Mouse (Mus musculus): Measurements from ENCODE around the gene Umodl1. TPM values are rescaled to one million over a fixed set of nuclear protein-coding genes. Genes with fewer than 3 reads are reported as not detected.

The Umodl1 gene
- total RNA-seq, 2 experiments from 2014 or later: not detected

DNA sequence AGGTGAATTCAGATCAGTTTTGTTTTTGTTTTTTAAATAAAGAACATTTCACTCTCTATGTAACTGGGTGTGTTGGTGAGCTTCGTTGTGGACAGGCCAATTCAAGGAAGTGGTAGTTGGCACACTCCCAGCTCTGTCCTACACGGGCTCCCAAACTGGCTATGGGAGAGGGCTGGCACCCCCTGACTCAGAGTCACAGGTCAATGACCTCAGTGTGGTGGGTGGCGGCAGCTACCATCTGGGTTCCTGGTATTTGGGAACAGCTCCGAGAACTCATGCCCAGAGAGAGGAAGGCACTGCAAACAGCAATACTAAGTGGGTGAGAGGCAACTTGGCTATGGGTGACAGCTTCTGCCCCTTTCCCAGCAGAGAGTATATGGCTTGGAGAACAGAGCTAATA lies 83.9 kb downstream of the Umodl1 start:
- DNase-seq: no peak

DNA sequence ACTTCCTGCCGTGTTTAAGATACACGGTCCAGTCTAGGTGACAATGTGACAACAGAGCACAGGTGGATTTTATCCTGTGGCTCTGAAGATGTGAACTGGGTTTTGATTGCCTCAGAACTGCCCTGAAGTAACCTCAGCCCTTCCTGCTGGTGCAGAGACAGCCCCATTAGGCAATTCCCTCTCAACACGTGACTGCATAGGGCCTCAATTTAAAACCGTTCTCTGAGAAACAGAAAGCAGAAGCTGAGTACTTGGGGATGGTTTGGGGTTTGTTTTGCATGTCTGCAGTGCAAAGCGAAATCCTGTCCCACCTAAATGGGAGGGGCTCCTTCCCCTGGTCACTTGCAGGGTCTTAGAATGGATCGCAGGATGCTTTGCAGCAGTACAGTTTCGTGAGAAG lies 85.2 kb downstream of the Umodl1 start:
- DNase-seq: no peak

DNA sequence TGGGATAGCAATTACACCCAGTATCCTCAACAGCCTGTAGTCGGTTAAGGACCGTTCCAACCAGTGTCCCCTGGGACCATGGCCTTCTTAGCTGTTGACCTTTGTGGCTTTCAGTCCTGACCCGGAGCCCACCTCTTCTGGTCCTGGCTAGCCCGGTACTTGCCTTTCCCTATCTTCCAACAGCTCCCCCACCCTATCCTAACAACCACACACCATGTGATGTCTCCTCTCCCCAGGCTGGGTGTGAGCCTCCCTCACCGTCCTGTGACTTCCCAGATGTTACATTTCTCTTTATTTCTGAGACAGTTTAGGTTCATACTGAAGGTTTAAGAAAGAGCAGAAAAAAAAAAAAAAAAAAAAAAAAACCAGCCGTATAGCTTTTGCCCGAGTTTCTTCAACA lies 86.0 kb downstream of the Umodl1 start:
- no peak for DNase-seq

DNA sequence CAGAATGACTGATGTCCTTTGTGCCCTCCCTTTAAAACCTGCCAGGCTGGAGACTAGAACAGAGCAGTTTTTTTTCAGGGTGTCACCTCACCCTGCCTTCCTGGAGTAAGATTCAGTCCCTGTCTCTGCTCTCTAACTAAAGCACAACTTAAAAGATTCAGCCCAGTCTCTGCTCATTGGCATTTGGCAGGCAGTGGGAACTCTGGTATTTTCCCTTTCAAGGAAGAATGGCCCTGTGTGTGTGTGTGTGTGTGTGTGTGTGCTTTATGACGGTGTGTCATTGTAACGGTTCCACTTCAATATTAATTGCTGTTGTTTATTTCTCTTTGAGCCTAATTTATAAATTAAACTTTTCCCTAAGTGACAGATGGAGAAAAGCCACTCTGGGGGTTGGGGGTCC lies 88.3 kb downstream of the Umodl1 start:
- DNase-seq: no peak

- DNase-seq: peak; percentile 55
Measured at GRCm38 (mm10) chr17:31057151-31057890, 102.9 kb downstream of the Umodl1 start, which contains the start of gene Abcg1. TSS of gene Abcg1 (plus strand) at chr17:31057675.

DNA sequence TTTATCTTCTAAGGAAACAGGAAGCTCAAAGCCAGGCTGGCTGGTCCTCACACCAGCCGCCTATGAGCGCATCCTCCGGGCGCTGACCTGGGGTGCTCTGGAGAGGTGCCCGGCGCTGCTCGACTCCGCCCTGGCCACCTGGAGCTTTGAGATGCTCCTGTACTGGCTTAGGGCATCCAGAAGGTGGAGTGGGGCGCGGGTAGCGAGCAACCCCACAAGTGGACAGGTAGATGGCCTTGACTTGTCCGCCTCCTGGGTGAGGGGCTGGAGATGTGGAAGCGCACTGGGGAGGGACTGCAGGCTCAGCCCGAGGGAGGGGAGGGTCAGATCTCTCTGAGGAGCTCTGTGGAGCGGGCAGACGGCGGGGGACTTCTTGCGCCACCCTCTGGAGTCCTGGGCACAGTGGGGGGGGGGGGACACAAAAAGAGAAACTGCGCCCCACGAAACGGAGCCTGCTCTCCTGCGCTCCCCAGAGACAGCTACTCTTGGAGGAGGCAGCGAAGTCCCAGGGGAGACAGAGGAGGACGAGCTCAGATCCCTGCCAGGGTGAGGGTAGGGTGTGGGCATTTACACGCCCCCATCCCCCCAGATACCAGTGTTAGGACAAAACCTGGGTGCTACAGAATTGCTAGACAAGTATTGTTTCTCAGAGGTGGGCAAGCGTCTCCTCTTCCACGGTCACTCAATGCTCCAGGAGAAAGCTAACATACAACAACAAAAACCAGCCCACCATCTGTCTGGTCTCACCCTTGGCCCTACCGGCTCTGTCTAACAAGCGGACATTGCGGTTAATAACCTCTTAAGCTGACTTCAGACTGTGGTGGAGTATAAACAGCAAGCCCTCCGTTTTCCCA lies 103.7 kb downstream of the Umodl1 start:
- DNase-seq: no peak

- DNase-seq: peak; percentile 45
Measured at GRCm38 (mm10) chr17:31058745-31059085, 104.3 kb downstream of the Umodl1 start.

GRCm38 (mm10) chr17:31060196-31060587 lies 105.8 kb downstream of the Umodl1 start:
- no peak for DNase-seq

Small RNAs within 50 kb of the gene (microRNA-seq; reads per million reads assigned to microRNA genes)
- 0 reads per million in 2 experiments for gene Gm24026 (ENCODE audit: borderline replicate concordance in 2 of 2)

Other genes starting within 250 kb of the Umodl1 start
- not detected for gene Glp1r, start 52.8 kb upstream of the Umodl1 start, total RNA-seq (2021)
- 1 to 10 TPM; 1.8 to 2.9 TPM for gene Abcg1, start 103.0 kb downstream of the Umodl1 start, total RNA-seq (2021)
- gene Tff3, start 175.0 kb downstream of the Umodl1 start, total RNA-seq (2021): not detected
- not detected for gene Tff2, start 189.6 kb downstream of the Umodl1 start, total RNA-seq (2021)
- not detected for gene Tff1, start 210.6 kb downstream of the Umodl1 start, total RNA-seq (2021)
- gene Tmprss3, start 244.3 kb downstream of the Umodl1 start, total RNA-seq (2021): not detected